Mouse (Mus musculus): ENCODE data around the gene Atp8b3. TPM values are rescaled to one million over a fixed set of nuclear protein-coding genes. Genes with fewer than 3 reads are reported as not detected.

Atp8b3 gene
- polyA plus RNA-seq, 1 experiment from 2014 or later = not detected

- peaks cover 97% of the 10 kb centered on the region for H3K27me3 ChIP-seq (ENCODE audit: insufficient read depth, low read length)
- ATAC-seq (no peak), DNase-seq (no peak)
- H3K9ac ChIP-seq (replicated peaks) = no peak overlapping the region
- TF ChIP-seq EP300 (IDR thresholded peaks at IDR 0.05; ENCODE audit: low read depth) (no peak), CTCF (IDR thresholded peaks at IDR 0.05; ENCODE audit: low read depth) (no peak)
- no peak overlapping the region for H3K27ac ChIP-seq (ENCODE audit: low read depth)
- H3K9me3 ChIP-seq (ENCODE audit: low read length) = no peaks in the 10 kb centered on the region
- H3K36me3 ChIP-seq (replicated peaks; ENCODE audit: insufficient read depth, low read length) = no peaks in the 10 kb centered on the region
- 0 out of 2 replicates have a peak overlapping the region, but pooled peaks have one; percentile 15 for H3K4me2 ChIP-seq (ENCODE audit: low read depth, low read length)
- WGBS (ENCODE audit: insufficient replicate concordance) = 2% methylated on average over 19 of the region's 20 CpGs
- H3K4me3 ChIP-seq (ENCODE audit: low read depth, low read length) = no peak overlapping the region
- peaks cover 10% of the 10 kb centered on the region for H3K4me1 ChIP-seq (ENCODE audit: insufficient read depth)
These were observed 42.5 kb downstream of the Atp8b3 start for GRCm38 (mm10) chr10:80496421-80496820.

DNA sequence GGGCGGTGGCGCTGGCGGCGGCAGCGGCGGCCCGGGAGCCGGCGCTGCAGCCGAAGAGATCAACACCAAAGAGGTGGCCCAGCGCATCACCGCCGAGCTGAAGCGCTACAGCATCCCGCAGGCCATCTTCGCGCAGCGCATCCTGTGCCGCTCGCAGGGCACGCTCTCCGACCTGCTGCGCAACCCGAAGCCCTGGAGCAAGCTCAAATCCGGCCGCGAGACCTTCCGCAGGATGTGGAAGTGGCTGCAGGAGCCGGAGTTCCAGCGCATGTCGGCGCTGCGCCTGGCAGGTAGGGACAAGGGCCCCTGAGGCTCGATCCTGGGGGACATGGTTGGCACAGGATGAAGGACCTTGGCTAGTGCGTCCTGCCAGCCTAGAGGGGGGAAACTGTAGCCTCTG is 43.0 kb downstream of the Atp8b3 start:
- H3K4me3 ChIP-seq (ENCODE audit: low read depth, low read length) = no peak overlapping the region
- WGBS (ENCODE audit: insufficient replicate concordance) = under 1% methylated on average over 35 of the region's 35 CpGs
- no peak for ATAC-seq

DNA sequence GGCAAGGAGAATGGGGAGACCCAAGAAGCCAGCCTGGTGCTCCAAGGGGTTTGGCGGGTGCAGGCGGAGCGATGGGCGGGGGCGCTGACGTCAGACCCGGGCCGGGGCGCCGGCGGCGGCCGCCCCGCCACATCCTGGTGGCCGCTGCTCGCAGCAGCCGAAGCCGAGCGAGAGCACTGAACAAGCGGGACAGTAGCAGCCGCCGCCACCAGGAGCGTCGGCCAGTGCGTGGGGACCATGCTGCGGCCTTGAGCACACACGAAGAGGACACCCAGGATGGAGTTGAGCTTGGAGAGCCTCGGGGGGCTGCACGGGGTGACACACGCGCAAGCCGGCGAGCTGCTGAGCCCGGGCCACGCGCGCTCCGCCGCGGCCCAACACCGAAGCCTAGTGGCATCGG is 44.2 kb downstream of the Atp8b3 start, which contains the start of gene Onecut3:
Onecut3 (plus strand) TSS at position 104 of the 400 bp plus-strand sequence.
- no peak for TF ChIP-seq EP300 (IDR thresholded peaks at IDR 0.05; ENCODE audit: low read depth)
- H3K36me3 ChIP-seq (replicated peaks; ENCODE audit: insufficient read depth, low read length) = no peaks in the 10 kb centered on the region
- H3K4me1 ChIP-seq (ENCODE audit: insufficient read depth) = peaks cover 10% of the 10 kb centered on the region
- peaks cover 98% of the 10 kb centered on the region for H3K27me3 ChIP-seq (ENCODE audit: insufficient read depth, low read length)
- no peak within 1 kb of the TSS for H3K27ac ChIP-seq (ENCODE audit: low read depth)
- H3K4me3 ChIP-seq (ENCODE audit: low read depth, low read length) = peak within 1 kb of the TSS; percentile 29
- H3K9me3 ChIP-seq (ENCODE audit: low read length) = no peaks in the 10 kb centered on the region
- WGBS (ENCODE audit: insufficient replicate concordance) = 1% methylated on average over 32 of the region's 42 CpGs
- H3K9ac ChIP-seq (replicated peaks) = no peak within 1 kb of the TSS
- DNase-seq (peak; percentile 42), ATAC-seq (no peak; the same call in 1 of the 2 replicates)
- H3K4me2 ChIP-seq (ENCODE audit: low read depth, low read length) = peak within 1 kb of the TSS; percentile 55

More for the DNA sequence above, 43.0 kb downstream of the Atp8b3 start:
- Histone ChIP-seq H3K36me3 (replicated peaks; ENCODE audit: insufficient read depth, low read length) (no peaks in the 10 kb centered on the region), H3K9me3 (ENCODE audit: low read length) (no peaks in the 10 kb centered on the region), H3K4me2 (ENCODE audit: low read depth, low read length) (no peak overlapping the region; the same call in 1 of the 2 replicates), H3K27me3 (ENCODE audit: insufficient read depth, low read length) (peaks cover 98% of the 10 kb centered on the region), H3K9ac (replicated peaks) (no peak overlapping the region), H3K27ac (ENCODE audit: low read depth) (no peak overlapping the region), H3K4me1 (ENCODE audit: insufficient read depth) (peaks cover 10% of the 10 kb centered on the region)
- no peak for DNase-seq
- TF ChIP-seq CTCF (IDR thresholded peaks at IDR 0.05; ENCODE audit: low read depth) (no peak), EP300 (IDR thresholded peaks at IDR 0.05; ENCODE audit: low read depth) (no peak)

GRCm38 (mm10) chr10:80490051-80490450 is 48.9 kb downstream of the Atp8b3 start:
- no peaks in the 10 kb centered on the region; the same call in 1 of the 2 replicates for H3K9me3 ChIP-seq (ENCODE audit: low read length)
- TF ChIP-seq CTCF (IDR thresholded peaks at IDR 0.05; ENCODE audit: low read depth) (no peak), EP300 (IDR thresholded peaks at IDR 0.05; ENCODE audit: low read depth) (no peak)
- no peak overlapping the region for H3K27ac ChIP-seq (ENCODE audit: low read depth)
- DNase-seq (no peak), ATAC-seq (no peak)
- no peaks in the 10 kb centered on the region for H3K36me3 ChIP-seq (replicated peaks; ENCODE audit: insufficient read depth, low read length)
- no peak overlapping the region for H3K4me2 ChIP-seq (ENCODE audit: low read depth, low read length)
- H3K4me1 ChIP-seq (ENCODE audit: insufficient read depth) = peaks cover 6% of the 10 kb centered on the region
- H3K9ac ChIP-seq (replicated peaks) = no peak overlapping the region
- WGBS (ENCODE audit: insufficient replicate concordance) = 6% methylated on average over 22 of the region's 22 CpGs
- peaks cover 92% of the 10 kb centered on the region for H3K27me3 ChIP-seq (ENCODE audit: insufficient read depth, low read length)
- no peak overlapping the region for H3K4me3 ChIP-seq (ENCODE audit: low read depth, low read length)

DNA sequence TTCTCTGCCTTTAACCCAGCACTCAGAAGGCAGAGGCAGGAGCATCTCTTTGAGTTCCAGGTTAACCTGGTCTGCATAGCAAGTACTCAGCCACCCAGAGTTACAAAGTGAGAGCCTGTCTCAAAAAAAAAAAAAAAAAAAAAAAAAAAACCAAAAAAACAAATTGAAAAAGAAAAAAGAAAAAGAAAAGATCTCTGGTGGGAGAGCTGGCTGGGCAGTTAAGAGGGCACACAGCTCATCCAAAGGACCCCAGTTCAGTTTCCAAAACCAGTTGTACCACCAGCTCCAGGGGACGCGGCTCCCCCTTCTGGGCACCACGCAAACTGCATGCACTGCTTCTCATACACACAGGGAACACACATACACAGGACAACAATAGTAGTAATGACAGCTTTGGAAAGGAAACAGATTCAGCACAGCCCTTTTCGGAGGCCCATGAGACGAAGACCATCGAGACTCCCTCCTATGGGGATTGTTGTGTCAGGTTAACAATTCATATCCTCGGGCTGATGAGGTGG is 52.0 kb downstream of the Atp8b3 start:
- ATAC-seq (no peak), DNase-seq (peak; percentile 64)
- H3K27me3 ChIP-seq (ENCODE audit: insufficient read depth, low read length) = peaks cover 80% of the 10 kb centered on the region
- no peaks in the 10 kb centered on the region; the same call in 1 of the 2 replicates for H3K9me3 ChIP-seq (ENCODE audit: low read length)
- H3K4me1 ChIP-seq (ENCODE audit: insufficient read depth) = no peaks in the 10 kb centered on the region
- no peak overlapping the region for H3K4me3 ChIP-seq (ENCODE audit: low read depth, low read length)
- H3K9ac ChIP-seq (replicated peaks) = no peak overlapping the region
- no peak overlapping the region for H3K27ac ChIP-seq (ENCODE audit: low read depth)
- TF ChIP-seq CTCF (IDR thresholded peaks at IDR 0.05; ENCODE audit: low read depth) (peak; percentile 69), EP300 (IDR thresholded peaks at IDR 0.05; ENCODE audit: low read depth) (no peak)
- no peaks in the 10 kb centered on the region for H3K36me3 ChIP-seq (replicated peaks; ENCODE audit: insufficient read depth, low read length)
- no peak overlapping the region for H3K4me2 ChIP-seq (ENCODE audit: low read depth, low read length)
- WGBS (ENCODE audit: insufficient replicate concordance) = 56% methylated on average over 7 of the region's 7 CpGs

- no peak for TF ChIP-seq CTCF (IDR thresholded peaks at IDR 0.05; ENCODE audit: low read depth)
- TF ChIP-seq EP300 (IDR thresholded peaks at IDR 0.05; ENCODE audit: low read depth) = no peak
- Histone ChIP-seq H3K27ac (ENCODE audit: low read depth) (no peak overlapping the region), H3K36me3 (replicated peaks; ENCODE audit: insufficient read depth, low read length) (no peaks in the 10 kb centered on the region), H3K4me2 (ENCODE audit: low read depth, low read length) (no peak overlapping the region), H3K27me3 (ENCODE audit: insufficient read depth, low read length) (peaks cover 44% of the 10 kb centered on the region), H3K4me3 (ENCODE audit: low read depth, low read length) (no peak overlapping the region), H3K9me3 (ENCODE audit: low read length) (no peaks in the 10 kb centered on the region), H3K4me1 (ENCODE audit: insufficient read depth) (0 out of 2 replicates have a peak, but pooled peaks cover under 1% of the 10 kb centered on the region), H3K9ac (replicated peaks) (no peak overlapping the region)
- 28% methylated on average over 5 of the region's 5 CpGs for WGBS (ENCODE audit: insufficient replicate concordance)
- peak; percentile 51 for DNase-seq
- peak; percentile 65; the same call in 1 of the 2 replicates for ATAC-seq
These were observed 57.9 kb downstream of the Atp8b3 start for GRCm38 (mm10) chr10:80481002-80481401.

Measured in liver, postnatal 0 days (tissue).